Mouse (Mus musculus) brain, embryonic 14.5 days (tissue): Measurements from ENCODE around the gene Tmem14c.

Source experiments
- CTCF ChIP-seq: fragments of 200-500 bp; IDR thresholded peaks from 2 replicates; pipeline ENCODE4 v1.5.1; 2012; ENCODE audit warnings: inconsistent platforms, mild to moderate bottlenecking, moderate library complexity, borderline replicate concordance; ENCODE audit not compliant: insufficient read depth, insufficient read length; ENCODE audit errors: extremely low read depth
- POLR2A ChIP-seq: fragments of 200-500 bp; IDR thresholded peaks from 2 replicates; pipeline ENCODE4 v1.6.1; 2012; ENCODE audit warnings: mild to moderate bottlenecking, inconsistent platforms, borderline replicate concordance; ENCODE audit not compliant: poor library complexity, insufficient read depth, insufficient read length, severe bottlenecking; ENCODE audit errors: extremely low read depth

- TF ChIP-seq CTCF (no peak), POLR2A (no peak)
These were observed 7.8 kb upstream of the Tmem14c start for GRCm38 (mm10) chr13:41008271-41008670.
